Mouse (Mus musculus) liver, adult 2 months (tissue): ENCODE results near the gene Nr0b2.

Experiments
- CTCF ChIP-seq: fragments of 200-500 bp; IDR thresholded peaks from 2 replicates; pipeline ENCODE4 v1.5.1; 2011; ENCODE audit warnings: low read depth, low read length, control low read depth
- POLR2A ChIP-seq: fragments of 200-500 bp; IDR thresholded peaks from 2 replicates; pipeline ENCODE4 v1.6.1; 2011; ENCODE audit warnings: low read length, control low read depth; ENCODE audit not compliant: insufficient read depth; ENCODE audit errors: extremely low read depth

DNA sequence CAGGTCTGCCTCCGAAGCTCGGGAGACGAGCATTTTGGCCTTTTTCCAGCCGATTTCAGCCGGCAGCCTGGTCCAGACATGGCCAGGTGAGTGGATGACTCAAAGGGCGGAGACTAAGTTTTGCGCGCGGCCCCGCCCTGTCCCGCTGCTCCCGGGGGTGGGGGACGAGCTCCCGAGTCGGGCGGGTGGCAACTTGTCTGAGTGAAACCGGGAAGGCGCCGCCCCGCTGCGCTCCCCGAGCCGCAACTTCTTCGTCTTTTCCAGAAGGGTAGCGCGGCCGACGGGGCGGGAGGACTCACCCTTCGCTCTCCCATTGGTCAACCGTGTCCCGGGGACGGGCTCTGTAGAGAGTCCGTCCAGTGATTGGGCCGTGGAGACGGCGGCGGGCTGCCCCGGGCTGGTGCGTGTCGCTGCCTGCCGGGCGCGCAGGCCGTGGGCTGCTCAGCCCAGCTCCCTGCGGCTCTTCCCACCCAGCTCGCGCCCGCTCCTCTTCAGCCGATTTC, 46.4 kb downstream of the Nr0b2 start:
- TF ChIP-seq CTCF (no peak), POLR2A (no peak)
